Mouse (Mus musculus): ENCODE measurements around the gene Unc45b.

- TF ChIP-seq MYOG (IDR thresholded peaks at IDR 0.05; ENCODE audit: control insufficient read depth in 1 of 3, insufficient read depth in 1 of 3, insufficient read length in 2 of 3, low read depth in 2 of 3): no peak
- TF ChIP-seq MAX (IDR thresholded peaks at IDR 0.05; ENCODE audit: low read depth): no peak
- no peak for TF ChIP-seq POLR2A (IDR thresholded peaks at IDR 0.05; ENCODE audit: insufficient read length, low read depth)
- TF ChIP-seq E2F4 (IDR thresholded peaks at IDR 0.05; ENCODE audit: insufficient read depth): no peak
- TF ChIP-seq USF1 (IDR thresholded peaks at IDR 0.05; ENCODE audit: low read depth): no peak
- no peak for TF ChIP-seq POLR2AphosphoS2 (IDR thresholded peaks at IDR 0.05; ENCODE audit: insufficient read length, low read depth)
- TF ChIP-seq SRF (IDR thresholded peaks at IDR 0.05; ENCODE audit: control insufficient read depth, insufficient read length, low read depth): no peak
- no peak for TF ChIP-seq TCF12 (IDR thresholded peaks at IDR 0.05; ENCODE audit: insufficient read depth, poor library complexity, severe bottlenecking)
Observed at GRCm38 (mm10) chr11:82971590-82971974, 61.2 kb downstream of the Unc45b start.

All from myocyte (in vitro differentiated cells).